ENCODE assay signal across 10 mouse cellular contexts in genomic region chrX:170673233-170673951, GRCm38 (mm10). TPM values are rescaled to one million over a fixed set of nuclear protein-coding genes. Genes with fewer than 3 reads are reported as not detected.
DNase-seq lines count a peak whose midpoint lies in the region; ATAC-seq lines count a peak whose summit lies in the region.
"Had no signal": no experiment of that assay in that cellular context is flagged by ENCODE, and none has a peak within 500 bp of the region (broad histone marks: within the 10 kb centered on the region; RNA-seq: fewer than 3 reads in every experiment).

No protein-coding gene starts in this region.

- ATAC-seq in intestine, embryonic 14.5 days (replicated peaks; ENCODE audit: low FRiP score, low TSS enrichment, low read depth), result peak; percentile 75
- ATAC-seq in midbrain, embryonic 15.5 days (replicated peaks), result peak; percentile 87

- no peak overlapping the region for H3K4me2 ChIP-seq in intestine, embryonic 14.5 days (ENCODE audit: low read length)
- no peak overlapping the region for H3K4me2 ChIP-seq in midbrain, embryonic 15.5 days

- H3K27ac ChIP-seq in intestine, embryonic 14.5 days (ENCODE audit: low read depth), result no peak overlapping the region
- H3K27ac ChIP-seq in midbrain, embryonic 15.5 days, result no peak overlapping the region

- H3K27me3 ChIP-seq in intestine, embryonic 14.5 days (replicated peaks; ENCODE audit: control insufficient read depth, insufficient read depth, low read length), result no peaks in the 10 kb centered on the region
- H3K27me3 ChIP-seq in midbrain, embryonic 15.5 days (replicated peaks), result no peaks in the 10 kb centered on the region

- peak; percentile 6 to 42 for DNase-seq in cerebellum, postnatal 14 days
- DNase-seq in cerebellum, adult 8-10 months, result no peak
- peak; percentile 63 for DNase-seq in testis, postnatal 10 days (ENCODE audit: low spot score)
- DNase-seq in testis, postnatal 14 days (ENCODE audit: low spot score), result no peak
- peak; percentile 80 for DNase-seq in intestine, embryonic 14.5 days (ENCODE audit: low spot score)
- DNase-seq in layer of hippocampus, adult 18-20 months (ENCODE audit: low spot score in 2 of 2), result no peak
- DNase-seq in left cerebral cortex, postnatal 25 days (ENCODE audit: low spot score in 2 of 2), result no peak

- no peak overlapping the region for H3K4me3 ChIP-seq in intestine, embryonic 14.5 days (ENCODE audit: low read depth, low read length)
- no peak overlapping the region for H3K4me3 ChIP-seq in midbrain, embryonic 15.5 days

- WGBS in intestine, embryonic 14.5 days, result 75% methylated on average over 41 of the region's 42 CpGs
- 73% methylated on average over 41 of the region's 42 CpGs for WGBS in midbrain, embryonic 15.5 days

- peaks cover 48% of the 10 kb centered on the region for H3K9me3 ChIP-seq in intestine, embryonic 14.5 days (ENCODE audit: control insufficient read depth, low read length)
- peaks cover 30% of the 10 kb centered on the region for H3K9me3 ChIP-seq in midbrain, embryonic 15.5 days

- intact Hi-C loops in left cerebral cortex, postnatal 25 days (cut with DNase I), result no loop called here

- no peaks in the 10 kb centered on the region for H3K4me1 ChIP-seq in intestine, embryonic 14.5 days (replicated peaks; ENCODE audit: control insufficient read depth, insufficient read depth, low read length)
- no peaks in the 10 kb centered on the region for H3K4me1 ChIP-seq in midbrain, embryonic 15.5 days

- H3K9ac ChIP-seq in intestine, embryonic 14.5 days (ENCODE audit: low read length), result no peak overlapping the region
- no peak overlapping the region for H3K9ac ChIP-seq in midbrain, embryonic 15.5 days

- H3K36me3 ChIP-seq in intestine, embryonic 14.5 days (ENCODE audit: control insufficient read depth, insufficient read depth, low read length), result no peaks in the 10 kb centered on the region
- peaks cover 13% of the 10 kb centered on the region; the same call in 1 of the 2 replicates for H3K36me3 ChIP-seq in midbrain, embryonic 15.5 days (replicated peaks)

RNA-seq across cellular contexts. Expression of gene Asmt, which starts 0.9 kb away (rescaled TPM):
- polyA plus RNA-seq in intestine, embryonic 14.5 days (2014; fragmentation: Nextera tagmentation; extraction: Ambion mirVana), result not detected in 2 replicates
- not detected in 2 replicates for polyA plus RNA-seq in midbrain, embryonic 15.5 days (2015; fragmentation: Nextera tagmentation; extraction: Ambion mirVana)
- not detected for total RNA-seq in layer of hippocampus, adult 18-20 months (2021)
- total RNA-seq in left cerebral cortex, postnatal 25 days (2021), result not detected
- total RNA-seq: ES-E14; heart, postnatal 10 days had no signal

Comparison
In these comparisons a context has a peak if more than half of its experiments do, and no peak if none do; other contexts are left out.
1. DNase-seq: peak in cerebellum, postnatal 14 days (2 of 2), testis, postnatal 10 days (single experiment) and intestine, embryonic 14.5 days (single experiment); none in cerebellum, adult 8-10 months (single experiment), testis, postnatal 14 days (single experiment), layer of hippocampus, adult 18-20 months (0 of 2) and left cerebral cortex, postnatal 25 days (0 of 2).